Mouse (Mus musculus) granulocyte monocyte progenitor cell, adult 5-6 weeks (primary cell): ENCODE data around the gene Mphosph9. TPM values are rescaled to one million over a fixed set of nuclear protein-coding genes. Genes with fewer than 3 reads are reported as not detected.
"Not testable (repeated sequence)": the region's sequence is repeated elsewhere in the genome, so short reads cannot be mapped to it uniquely, and the experiment has no call there.

Experiments
- ATAC-seq: replicated peaks from 2 replicates; pipeline ENCODE4 v1.8.0; 2016; ENCODE audit warnings: mild to moderate bottlenecking, moderate TSS enrichment, inconsistent platforms; ENCODE audit not compliant: poor library complexity, severe bottlenecking
- total RNA-seq, 2 experiments: library from RNA; stranded (forward) in 1 of 2; stranded (reverse) in 1 of 2; fragments of 200-712, 200-1000 nt in 1 of 2; fragments of >200 nt in 1 of 2; fragmentation: Nextera tagmentation in 1 of 2; gene quantifications; 2 replicates each; pipeline ENCODE4 v1.2.3; 2014 to 2017

The Mphosph9 gene
- total RNA-seq, 2 experiments from 2014 or later: 20.4 to 20.8 TPM

GRCm38 (mm10) chr5:124219431-124219830 is 108.3 kb downstream of the Mphosph9 start:
- no peak for ATAC-seq

GRCm38 (mm10) chr5:124218986-124219385 is 108.8 kb downstream of the Mphosph9 start:
- ATAC-seq: no peak

GRCm38 (mm10) chr5:124217566-124218249 is 110.1 kb downstream of the Mphosph9 start:
- no peak for ATAC-seq

GRCm38 (mm10) chr5:124217092-124217491 is 110.7 kb downstream of the Mphosph9 start:
- not testable (repeated sequence) for ATAC-seq

- ATAC-seq: no peak
These were observed 111.4 kb downstream of the Mphosph9 start for GRCm38 (mm10) chr5:124216403-124216802.

GRCm38 (mm10) chr5:124215647-124216046 is 112.1 kb downstream of the Mphosph9 start:
- ATAC-seq: no peak

GRCm38 (mm10) chr5:124214516-124215145 is 113.1 kb downstream of the Mphosph9 start:
- ATAC-seq: peak; percentile 54; the same call in 1 of the 2 replicates

- no peak for ATAC-seq
These were observed 113.9 kb downstream of the Mphosph9 start for GRCm38 (mm10) chr5:124213588-124214469.

- no peak for ATAC-seq
These were observed 116.1 kb downstream of the Mphosph9 start for GRCm38 (mm10) chr5:124211669-124212068.

- ATAC-seq: no peak
These were observed 116.5 kb downstream of the Mphosph9 start for GRCm38 (mm10) chr5:124211234-124211633.

- ATAC-seq: no peak
These were observed 117.3 kb downstream of the Mphosph9 start for GRCm38 (mm10) chr5:124210281-124211016.

- ATAC-seq: no peak
These were observed 117.9 kb downstream of the Mphosph9 start for GRCm38 (mm10) chr5:124209850-124210249.

- no peak for ATAC-seq
These were observed 119.7 kb downstream of the Mphosph9 start for GRCm38 (mm10) chr5:124208030-124208429.

- ATAC-seq: no peak
These were observed 121.2 kb downstream of the Mphosph9 start for GRCm38 (mm10) chr5:124206481-124207038.

GRCm38 (mm10) chr5:124205809-124206380 is 121.9 kb downstream of the Mphosph9 start:
- no peak for ATAC-seq

- no peak for ATAC-seq
These were observed 122.6 kb downstream of the Mphosph9 start for GRCm38 (mm10) chr5:124205211-124205610.

GRCm38 (mm10) chr5:124204127-124204794 is 123.5 kb downstream of the Mphosph9 start:
- no peak for ATAC-seq

- no peak for ATAC-seq
These were observed 124.5 kb downstream of the Mphosph9 start for GRCm38 (mm10) chr5:124203251-124203650.

- ATAC-seq: no peak
These were observed 125.7 kb downstream of the Mphosph9 start for GRCm38 (mm10) chr5:124202071-124202470.
